Mouse (Mus musculus) kidney, adult 8-10 months (tissue): ENCODE results near the gene Adat3.

ENCODE experiments used
- DNase-seq, 2 experiments: peaks; one replicate each; pipeline ENCODE4 v3.0.0; 2022

Gene Adat3

DNA sequence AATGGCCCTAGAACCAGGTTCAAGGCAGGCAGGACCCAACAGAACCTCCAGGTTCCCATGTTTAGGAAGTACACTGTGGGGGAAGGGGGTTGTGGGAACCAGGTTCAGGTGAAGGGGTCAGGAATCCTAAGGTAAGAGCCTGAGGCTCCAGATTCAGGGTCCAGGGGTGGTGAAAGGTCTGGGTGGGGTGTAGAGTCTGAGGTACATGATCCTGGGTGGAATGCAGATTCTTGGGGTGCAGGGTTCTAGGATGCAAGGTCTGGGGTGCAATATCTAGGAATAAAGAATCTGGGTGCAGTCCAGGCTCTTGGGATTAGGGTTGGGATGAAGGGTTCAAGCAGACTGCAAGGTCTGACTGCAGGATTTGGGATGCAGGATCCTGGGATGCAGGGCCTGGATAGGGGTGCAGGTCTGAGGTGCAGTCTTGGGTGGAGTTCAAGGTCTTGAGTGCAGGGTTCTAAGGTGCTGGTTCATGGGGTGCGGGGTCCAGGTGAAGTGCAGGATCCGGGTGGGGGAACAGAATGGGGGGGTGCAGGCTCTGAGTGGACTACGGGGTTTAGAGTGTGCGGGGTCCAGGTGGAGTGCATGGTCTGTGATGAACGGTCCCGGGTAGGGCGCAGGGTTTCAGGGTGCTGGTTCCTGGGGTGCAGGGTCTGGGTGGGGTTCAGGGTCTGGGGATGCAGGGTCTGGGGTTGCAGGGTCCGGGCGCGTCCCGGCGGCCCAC lies 52.9 kb downstream of the Adat3 start:
- no peak for DNase-seq

- peak; percentile 96 to 98 for DNase-seq
Measured at GRCm38 (mm10) chr10:80656130-80656862, 53.6 kb downstream of the Adat3 start.

DNA sequence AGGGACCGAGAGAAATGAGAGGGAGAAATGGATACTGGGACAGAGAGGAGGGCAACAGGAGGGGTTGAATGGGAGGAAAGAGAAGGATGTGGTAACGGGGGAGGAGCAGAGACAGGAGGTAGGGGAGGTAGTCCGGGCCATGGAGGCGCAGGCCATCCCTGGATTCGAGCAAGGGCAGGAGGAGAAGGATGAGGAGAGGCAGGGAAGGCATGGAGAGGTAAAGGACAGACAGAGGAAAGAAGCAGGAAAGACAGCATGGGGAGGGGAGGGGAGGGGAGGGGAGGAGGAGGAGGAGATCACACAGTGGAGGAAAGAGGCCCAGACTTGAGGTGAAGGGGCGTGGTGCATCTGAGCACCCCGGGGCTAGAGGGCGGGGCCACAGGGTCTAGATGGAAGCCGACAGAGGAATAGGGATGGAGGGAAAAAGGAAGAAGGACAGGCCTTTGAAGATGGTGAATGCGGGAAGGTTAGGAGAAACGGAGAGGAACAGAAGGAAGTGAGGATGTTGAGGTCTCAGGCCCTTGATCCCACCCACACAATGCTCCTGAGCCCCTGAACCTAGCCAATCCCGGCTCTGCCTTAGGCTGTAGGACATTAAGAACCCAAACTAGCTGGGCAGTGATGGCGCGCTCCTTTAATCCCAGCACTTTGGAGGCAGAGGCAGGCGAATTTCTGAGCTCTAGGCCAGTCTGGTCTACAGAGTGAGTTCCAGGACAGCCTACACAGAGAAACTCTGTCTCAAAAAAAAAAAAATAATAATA lies 54.4 kb downstream of the Adat3 start, which contains the start of gene Btbd2:
Gene Btbd2 (minus strand): TSS at position 209 of the 761 bp plus-strand sequence.
- DNase-seq: peak in 1 of 2 experiments; percentile 57
